Mouse (Mus musculus) bone marrow, adult 2 months (tissue): ENCODE measurements around the gene Mrps18b. TPM values are rescaled to one million over a fixed set of nuclear protein-coding genes. Genes with fewer than 3 reads are reported as not detected.

Experiments
- H3K27ac ChIP-seq: fragments of 200-500 bp; 2 replicates; pipeline ENCODE4 v1.5.1; 2012; ENCODE audit warnings: low read depth, mild to moderate bottlenecking, control low read depth, inconsistent platforms, low read length; ENCODE audit not compliant: control insufficient read depth, poor library complexity, insufficient read depth
- H3K4me1 ChIP-seq: fragments of 200-500 bp; 2 replicates; pipeline ENCODE4 v1.6.1; 2011; ENCODE audit warnings: low read length; ENCODE audit not compliant: control insufficient read depth, insufficient read depth
- H3K4me3 ChIP-seq: fragments of 200-500 bp; replicated peaks from 2 replicates; pipeline ENCODE3; 2011; ENCODE audit warnings: mild to moderate bottlenecking, low read depth, low read length, control low read depth; ENCODE audit not compliant: control insufficient read depth
- CTCF ChIP-seq: fragments of 200-500 bp; IDR thresholded peaks from 2 replicates; pipeline ENCODE4 v1.5.1; 2011; ENCODE audit warnings: low read length, control low read depth; ENCODE audit not compliant: control insufficient read depth, insufficient read depth
- POLR2A ChIP-seq: fragments of 200-500 bp; IDR thresholded peaks from 2 replicates; pipeline ENCODE4 v1.6.1; 2011; ENCODE audit warnings: low read depth, mild to moderate bottlenecking, control low read depth, low read length, borderline replicate concordance; ENCODE audit not compliant: control insufficient read depth
- WGBS: fragments of 180-500 bp; shearing (Covaris S2); methylation state at CpG from one replicate; pipeline ENCODE4 v1.1.7; 2018; 5-methylcytosine and 5-hydroxymethylcytosine counted together
- polyA plus RNA-seq: library from polyadenylated mRNA; stranded (reverse); fragments of >200 nt; gene quantifications from 2 replicates; pipeline ENCODE4 v1.2.4, GENCODE M21; 2011; ENCODE audit warnings: low replicate concordance; ENCODE audit not compliant: missing spikeins, insufficient read depth, insufficient read length

Gene Mrps18b
- polyA plus RNA-seq, 1 experiment = 65.2 TPM

- Histone ChIP-seq H3K27ac (peak overlapping the region; percentile 30; the same call in 1 of the 2 replicates), H3K4me3 (no peak overlapping the region), H3K4me1 (no peaks in the 10 kb centered on the region; the same call in 1 of the 2 replicates)
- TF ChIP-seq POLR2A = no peak
- TF ChIP-seq CTCF = 0 out of 2 replicates have a peak, but pooled peaks have one; percentile 17
- WGBS = 71% methylated on average over 5 of the region's 5 CpGs
These were observed 4.8 kb upstream of the Mrps18b start for GRCm38 (mm10) chr17:35920862-35921562.

GRCm38 (mm10) chr17:35920384-35920783 is 4.2 kb upstream of the Mrps18b start:
- WGBS = 26% methylated on average over 1 of the region's 1 CpGs
- TF ChIP-seq POLR2A (no peak), CTCF (no peak)
- Histone ChIP-seq H3K4me1 (peaks cover 1% of the 10 kb centered on the region; the same call in 1 of the 2 replicates), H3K27ac (peak overlapping the region; percentile 95; the same call in 1 of the 2 replicates), H3K4me3 (no peak overlapping the region)

GRCm38 (mm10) chr17:35919864-35920301 is 3.7 kb upstream of the Mrps18b start:
- Histone ChIP-seq H3K4me3 (peak overlapping the region; percentile 27), H3K4me1 (peaks cover 1% of the 10 kb centered on the region; the same call in 1 of the 2 replicates), H3K27ac (peak overlapping the region; percentile 95)
- no peak for TF ChIP-seq CTCF
- peak; percentile 56; the same call in 1 of the 2 replicates for TF ChIP-seq POLR2A
- 30% methylated on average over 6 of the region's 6 CpGs for WGBS

- WGBS = 6% methylated on average over 7 of the region's 7 CpGs
- H3K4me3 ChIP-seq = peak overlapping the region; percentile 60
- H3K27ac ChIP-seq = peak overlapping the region; percentile 95
- H3K4me1 ChIP-seq = peaks cover 1% of the 10 kb centered on the region; the same call in 1 of the 2 replicates
- TF ChIP-seq CTCF (no peak), POLR2A (no peak)
These were observed 3.0 kb upstream of the Mrps18b start for GRCm38 (mm10) chr17:35919060-35919715.

- TF ChIP-seq POLR2A (0 out of 2 replicates have a peak, but pooled peaks have one; percentile 19), CTCF (no peak)
- peak overlapping the region; percentile 95 for H3K4me3 ChIP-seq
- peaks cover 1% of the 10 kb centered on the region; the same call in 1 of the 2 replicates for H3K4me1 ChIP-seq
- WGBS = under 1% methylated on average over 11 of the region's 11 CpGs
- H3K27ac ChIP-seq = peak overlapping the region; percentile 94
These were observed 2.3 kb upstream of the Mrps18b start for GRCm38 (mm10) chr17:35918276-35919059.

- peak overlapping the region; percentile 91 for H3K27ac ChIP-seq
- no peak for TF ChIP-seq POLR2A
- no peak for TF ChIP-seq CTCF
- peak overlapping the region; percentile 95 for H3K4me3 ChIP-seq
- WGBS = under 1% methylated on average over 13 of the region's 13 CpGs
- H3K4me1 ChIP-seq = peaks cover 1% of the 10 kb centered on the region; the same call in 1 of the 2 replicates
These were observed 1.5 kb upstream of the Mrps18b start for GRCm38 (mm10) chr17:35917463-35918251.

- TF ChIP-seq CTCF (no peak), POLR2A (no peak)
- WGBS = under 1% methylated on average over 8 of the region's 8 CpGs
- Histone ChIP-seq H3K4me1 (peaks cover 1% of the 10 kb centered on the region; the same call in 1 of the 2 replicates), H3K27ac (peak overlapping the region; percentile 91), H3K4me3 (peak overlapping the region; percentile 95)
These were observed 914 bp upstream of the Mrps18b start for GRCm38 (mm10) chr17:35917143-35917462.
